Mouse (Mus musculus): ENCODE results near the gene Cdyl.
"Not testable (repeated sequence)": the region's sequence is repeated elsewhere in the genome, so short reads cannot be mapped to it uniquely, and the experiment has no call there.

Cdyl gene

DNA sequence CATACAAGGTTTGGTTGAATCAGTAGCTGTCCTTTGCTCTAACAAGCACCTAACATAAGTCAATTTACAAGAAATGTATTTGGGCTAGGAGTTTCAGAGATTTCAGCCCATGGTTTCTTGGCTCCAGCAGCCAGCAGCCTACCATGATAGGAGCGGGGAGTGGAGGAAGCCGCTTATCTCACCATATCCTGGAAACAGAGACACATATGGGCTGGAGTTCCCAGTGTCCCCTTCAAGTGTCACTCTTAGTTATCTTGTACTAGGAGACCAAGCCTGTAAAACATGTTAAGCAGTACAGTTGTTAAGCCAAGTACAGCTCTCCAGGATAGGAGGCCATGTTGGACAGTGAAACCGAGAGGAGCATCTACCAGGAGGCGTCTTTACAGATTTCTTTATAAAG, 147.9 kb downstream of the Cdyl start:
- DNase-seq: no peak

GRCm38 (mm10) chr13:35807940-35808339, 148.3 kb downstream of the Cdyl start:
- no peak for DNase-seq

GRCm38 (mm10) chr13:35809252-35810159, 149.9 kb downstream of the Cdyl start:
- no peak for DNase-seq

GRCm38 (mm10) chr13:35810160-35810537, 150.5 kb downstream of the Cdyl start:
- no peak for DNase-seq

DNA sequence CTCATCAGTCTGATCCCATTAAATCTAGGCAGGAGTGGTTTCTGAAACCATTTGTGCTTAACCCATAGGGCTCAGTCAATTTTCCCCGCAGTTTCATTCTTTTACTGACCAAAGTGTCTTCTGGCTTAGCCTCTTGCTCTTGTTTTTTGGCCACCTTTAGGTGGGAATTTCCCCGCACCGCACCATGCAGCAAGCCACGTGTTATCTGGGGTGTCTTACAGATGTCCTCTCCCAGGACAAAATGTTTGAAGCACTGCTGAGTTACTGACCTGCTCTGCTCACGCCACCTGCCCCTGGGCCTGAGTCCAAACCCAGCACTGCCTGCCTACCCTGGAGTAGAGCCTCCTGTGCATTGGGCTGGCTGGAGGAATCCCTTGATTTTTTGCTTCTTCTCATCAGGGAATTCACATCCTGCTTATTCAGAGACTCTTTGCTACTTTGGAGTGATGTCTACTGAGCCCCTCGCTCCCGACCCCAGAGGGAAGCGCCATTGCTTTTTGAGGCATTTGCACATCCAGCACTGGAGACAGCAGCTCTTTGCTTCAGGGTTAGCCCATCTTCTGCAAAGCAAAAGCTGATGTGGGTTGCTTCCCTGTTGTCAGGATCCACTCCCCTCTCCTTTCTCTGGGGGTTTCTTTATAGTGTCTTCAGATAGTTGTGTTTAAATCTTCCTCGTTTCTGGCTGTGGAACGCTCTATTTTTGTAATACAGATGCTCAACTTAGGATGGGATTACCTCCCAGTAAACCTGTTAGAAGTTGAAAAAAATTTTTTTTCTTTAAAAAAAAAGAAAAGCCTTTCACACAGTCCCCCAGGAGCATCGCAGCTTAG, 151.9 kb downstream of the Cdyl start:
- no peak for DNase-seq

- DNase-seq: peak; percentile 53
Observed at GRCm38 (mm10) chr13:35812191-35812440, 152.5 kb downstream of the Cdyl start.

GRCm38 (mm10) chr13:35813348-35814127, 153.9 kb downstream of the Cdyl start:
- DNase-seq: no peak

GRCm38 (mm10) chr13:35815205-35815726, 155.6 kb downstream of the Cdyl start:
- no peak for DNase-seq

DNA sequence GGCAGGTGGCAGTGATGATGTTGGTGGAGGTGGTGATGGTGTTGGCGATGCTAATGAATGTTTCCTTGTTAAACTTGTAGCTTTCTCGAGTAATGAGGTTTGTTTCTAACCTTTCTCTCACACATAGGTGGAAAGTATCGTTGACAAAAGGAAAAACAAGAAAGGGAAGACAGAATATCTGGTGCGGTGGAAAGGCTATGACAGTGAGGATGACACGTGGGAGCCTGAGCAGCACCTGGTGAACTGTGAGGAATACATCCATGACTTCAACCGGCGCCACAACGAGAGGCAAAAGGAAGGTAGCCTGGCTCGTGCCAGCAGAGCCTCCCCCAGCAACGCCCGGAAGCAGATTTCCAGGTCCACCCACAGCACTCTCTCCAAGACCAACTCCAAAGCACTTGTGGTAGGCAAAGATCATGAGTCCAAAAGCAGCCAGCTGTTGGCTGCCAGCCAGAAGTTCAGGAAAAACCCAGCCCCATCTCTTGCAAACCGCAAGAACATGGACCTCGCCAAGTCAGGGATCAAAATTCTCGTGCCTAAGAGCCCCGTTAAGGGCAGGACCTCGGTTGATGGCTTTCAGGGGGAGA, 156.2 kb downstream of the Cdyl start:
- peak; percentile 80 for DNase-seq

DNA sequence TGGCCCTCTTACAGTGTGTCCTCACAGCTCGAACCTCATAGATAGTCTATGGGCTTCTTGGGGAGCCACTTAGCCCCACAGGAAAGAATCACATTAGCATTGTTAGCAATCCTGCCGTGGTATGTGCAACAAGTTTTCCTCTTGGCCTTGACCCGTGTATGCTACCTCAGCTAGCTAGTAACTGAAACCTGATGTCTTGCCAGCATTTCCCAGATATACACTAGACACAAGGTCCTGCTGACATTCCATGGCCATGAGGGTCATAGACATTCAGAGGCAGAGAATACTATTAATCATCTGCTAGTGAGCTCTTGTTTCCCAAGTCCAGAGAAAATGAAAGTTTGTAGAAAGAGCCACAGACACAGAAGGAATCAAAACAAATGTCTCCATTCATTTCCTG, 158.0 kb downstream of the Cdyl start:
- DNase-seq: no peak

DNA sequence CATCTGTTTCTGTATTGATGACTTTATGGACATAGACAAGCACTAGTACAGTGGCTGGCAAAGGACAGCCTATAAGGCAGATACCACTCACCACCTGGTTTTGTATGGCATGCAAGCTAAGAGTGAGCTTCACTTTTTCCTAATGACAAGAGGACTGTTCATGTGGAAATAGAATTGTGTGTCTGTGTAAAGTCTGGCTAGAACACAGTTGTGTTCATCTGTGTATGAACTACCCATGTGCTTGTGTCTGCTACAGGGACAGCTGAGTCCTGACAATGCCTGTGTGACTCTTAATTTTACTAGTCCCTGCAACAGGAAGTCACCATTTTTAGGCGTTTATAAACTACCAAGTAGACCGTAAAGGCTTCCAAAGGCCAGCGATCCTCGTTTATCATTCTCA, 158.4 kb downstream of the Cdyl start:
- no peak for DNase-seq

DNA sequence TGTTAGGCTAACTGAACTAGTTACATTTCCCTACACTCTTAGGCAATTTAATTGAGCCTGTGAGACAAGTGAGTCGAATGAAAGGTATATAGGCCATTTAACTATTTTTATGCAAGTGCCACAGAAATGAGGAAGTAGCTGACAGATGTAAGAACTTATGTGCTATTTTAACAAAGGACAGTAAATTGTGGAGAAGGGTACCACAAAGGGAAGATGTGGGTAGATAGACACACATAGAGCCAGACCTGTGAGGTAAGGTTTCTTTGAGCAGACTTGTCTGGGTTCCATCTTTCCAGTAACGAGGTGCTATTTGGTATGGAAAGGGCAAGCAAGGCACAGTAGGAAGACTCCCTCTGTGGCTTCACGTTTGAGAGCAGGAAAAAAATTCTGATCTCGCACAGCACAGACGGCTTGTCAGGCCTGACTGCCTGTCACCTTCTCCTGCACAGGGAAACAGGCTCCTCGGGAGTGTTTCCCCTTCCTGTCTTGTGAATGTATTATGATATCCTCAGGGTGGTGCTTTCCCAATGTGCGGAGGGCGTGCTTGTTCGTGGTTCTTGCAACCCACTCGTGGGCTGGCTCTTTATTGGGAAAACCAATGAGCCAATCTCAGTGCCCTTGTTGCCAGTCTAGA, 162.3 kb downstream of the Cdyl start:
- no peak for DNase-seq

- no peak for DNase-seq
Observed at GRCm38 (mm10) chr13:35822795-35823194, 163.2 kb downstream of the Cdyl start.

DNA sequence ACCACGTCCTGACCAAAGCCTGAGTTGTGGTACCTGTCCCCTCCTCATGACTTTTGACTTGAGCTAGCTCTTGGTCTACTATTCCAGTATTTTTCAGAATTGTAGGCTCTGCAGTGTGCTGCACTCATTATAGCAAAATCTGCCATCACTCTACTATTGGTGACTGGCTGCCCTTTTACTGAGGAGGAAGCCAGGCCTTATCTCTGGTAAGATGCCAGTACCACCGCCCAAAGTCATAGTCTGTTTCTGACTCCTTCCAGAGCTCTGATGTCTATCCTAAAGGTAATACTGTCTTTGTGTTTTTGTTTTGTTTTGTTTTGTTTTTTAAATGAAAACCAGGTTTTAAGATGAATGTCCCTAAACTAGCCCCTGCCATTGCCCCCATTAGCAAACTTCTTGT, 166.0 kb downstream of the Cdyl start:
- DNase-seq: no peak

- peak; percentile 25 for DNase-seq
Observed at GRCm38 (mm10) chr13:35832676-35833075, 173.0 kb downstream of the Cdyl start.

- no peak for DNase-seq
Observed at GRCm38 (mm10) chr13:35833941-35834340, 174.3 kb downstream of the Cdyl start.

- DNase-seq: no peak
Observed at GRCm38 (mm10) chr13:35835669-35836068, 176.0 kb downstream of the Cdyl start.

DNA sequence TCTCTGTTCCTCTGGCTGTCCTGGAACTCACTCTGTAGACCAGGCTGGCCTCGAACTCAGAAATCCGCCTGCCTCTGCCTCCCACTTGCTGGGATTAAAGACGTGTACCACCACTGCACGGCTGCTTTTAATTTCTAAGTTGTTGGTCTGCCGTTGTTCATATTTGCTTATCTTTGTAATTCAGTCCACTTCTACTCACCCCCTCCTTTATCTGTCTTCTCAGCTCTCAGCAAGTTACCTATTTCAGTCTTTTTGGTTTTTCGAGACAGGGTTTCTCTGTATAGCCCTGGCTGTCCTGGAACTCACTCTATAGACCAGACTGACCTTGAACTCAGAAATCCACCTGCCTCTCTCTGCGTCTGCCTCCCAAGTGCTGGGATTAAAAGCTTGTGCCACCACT, 176.9 kb downstream of the Cdyl start:
- DNase-seq: not testable (repeated sequence)

DNA sequence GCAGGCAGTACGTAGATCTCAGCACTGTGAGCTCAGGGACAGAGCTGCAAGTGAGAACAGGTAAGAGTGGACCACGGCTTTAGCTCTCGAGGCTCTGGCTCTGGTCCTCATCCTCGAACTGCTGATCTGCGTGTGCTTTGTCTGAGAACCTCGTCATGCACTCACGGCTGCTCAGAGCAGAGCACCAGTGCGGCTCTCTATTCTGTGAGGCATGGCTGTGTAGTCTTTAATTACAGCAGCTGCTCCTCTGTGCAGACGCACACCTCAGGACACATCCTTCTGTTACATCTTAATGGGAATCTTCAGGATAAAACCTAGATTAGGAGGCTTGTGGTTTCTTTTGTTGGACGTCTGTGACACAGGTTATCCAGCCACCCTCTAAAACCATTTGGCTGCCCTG, 180.5 kb downstream of the Cdyl start:
- DNase-seq: no peak

DNA sequence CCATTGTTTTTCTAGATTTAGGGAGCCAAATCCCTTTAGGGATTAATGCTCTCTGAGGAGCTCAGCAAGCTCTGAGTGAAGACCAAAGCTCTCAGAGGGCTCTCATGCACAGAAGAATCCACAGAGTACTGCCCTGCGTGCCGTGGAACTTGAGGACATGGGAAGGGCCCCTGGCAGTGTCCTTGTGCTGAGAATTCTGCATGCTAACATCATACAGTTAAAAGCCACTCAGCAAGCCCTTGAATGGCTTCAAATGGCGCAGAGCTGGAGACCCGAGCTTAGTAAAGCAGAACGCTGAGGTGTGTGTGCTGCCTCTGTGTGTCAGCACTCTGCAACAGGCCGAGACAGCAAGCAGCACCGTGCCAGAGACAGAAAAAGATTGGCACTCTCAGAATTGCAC, 183.8 kb downstream of the Cdyl start:
- no peak for DNase-seq

- DNase-seq: no peak
Observed at GRCm38 (mm10) chr13:35845306-35845705, 185.7 kb downstream of the Cdyl start.

GRCm38 (mm10) chr13:35848694-35849093, 189.1 kb downstream of the Cdyl start:
- DNase-seq: peak; percentile 14

Measured in kidney, postnatal 10 days (tissue).